Mouse (Mus musculus): ENCODE results near the gene Stx18. TPM values are rescaled to one million over a fixed set of nuclear protein-coding genes. Genes with fewer than 3 reads are reported as not detected.

The Stx18 gene
- polyA plus RNA-seq, 1 experiment from 2014 or later, result 71.4 TPM

- H3K9ac ChIP-seq (replicated peaks; ENCODE audit: low read length), result no peak overlapping the region
- no peaks in the 10 kb centered on the region for H3K36me3 ChIP-seq (replicated peaks; ENCODE audit: control insufficient read depth, insufficient read depth, low read depth, low read length)
- H3K9me3 ChIP-seq (replicated peaks; ENCODE audit: control insufficient read depth, low read length), result no peaks in the 10 kb centered on the region
- DNase-seq (ENCODE audit: low spot score) (no peak), ATAC-seq (replicated peaks; ENCODE audit: insufficient number of reproducible peaks, low FRiP score, low TSS enrichment, low read depth) (no peak)
- no peak overlapping the region for H3K27ac ChIP-seq (replicated peaks; ENCODE audit: low read depth, low read length)
- H3K4me3 ChIP-seq (ENCODE audit: low read depth, low read length), result no peak overlapping the region
- no peaks in the 10 kb centered on the region for H3K27me3 ChIP-seq (ENCODE audit: control insufficient read depth, insufficient read depth, low read length)
- H3K4me2 ChIP-seq (ENCODE audit: low read depth, low read length), result no peak overlapping the region
- no peaks in the 10 kb centered on the region for H3K4me1 ChIP-seq (ENCODE audit: control insufficient read depth, insufficient read depth, low read length)
- 91% methylated on average over 1 of the region's 1 CpGs for WGBS
Measured at GRCm38 (mm10) chr5:38080472-38080871, 41.9 kb downstream of the Stx18 start.

DNA sequence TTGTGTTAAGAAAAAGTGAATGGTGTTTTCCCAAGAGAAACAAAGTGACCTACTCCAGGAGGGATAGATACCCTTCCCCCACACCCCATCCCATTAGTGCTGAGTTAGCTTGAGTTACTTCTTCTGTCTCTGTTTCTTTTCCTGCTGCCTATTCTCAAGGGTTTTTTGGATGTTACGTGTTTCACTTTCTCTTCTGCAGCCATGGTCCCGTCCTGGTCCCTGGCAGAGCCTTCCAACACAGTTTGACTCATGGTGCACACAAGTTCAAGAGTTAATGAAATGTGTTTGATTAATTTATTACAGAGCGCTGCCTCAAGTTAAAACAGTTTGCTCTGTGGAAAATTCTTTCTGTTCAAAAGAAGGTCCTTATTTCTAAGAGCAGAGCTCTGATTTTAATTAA lies 44.0 kb downstream of the Stx18 start:
- Histone ChIP-seq H3K9me3 (replicated peaks; ENCODE audit: control insufficient read depth, low read length) (no peaks in the 10 kb centered on the region), H3K4me2 (ENCODE audit: low read depth, low read length) (no peak overlapping the region; the same call in 1 of the 2 replicates), H3K4me3 (ENCODE audit: low read depth, low read length) (no peak overlapping the region), H3K27ac (replicated peaks; ENCODE audit: low read depth, low read length) (peak overlapping the region; percentile 31; the same call in 1 of the 2 replicates), H3K36me3 (replicated peaks; ENCODE audit: control insufficient read depth, insufficient read depth, low read depth, low read length) (no peaks in the 10 kb centered on the region), H3K4me1 (ENCODE audit: control insufficient read depth, insufficient read depth, low read length) (0 out of 2 replicates have a peak, but pooled peaks cover 3% of the 10 kb centered on the region), H3K9ac (replicated peaks; ENCODE audit: low read length) (no peak overlapping the region), H3K27me3 (ENCODE audit: control insufficient read depth, insufficient read depth, low read length) (no peaks in the 10 kb centered on the region)
- DNase-seq (ENCODE audit: low spot score) (no peak), ATAC-seq (replicated peaks; ENCODE audit: insufficient number of reproducible peaks, low FRiP score, low TSS enrichment, low read depth) (no peak)
- WGBS, result 40% methylated on average over 3 of the region's 3 CpGs

GRCm38 (mm10) chr5:38083362-38083761 lies 44.8 kb downstream of the Stx18 start:
- DNase-seq (ENCODE audit: low spot score) (no peak), ATAC-seq (replicated peaks; ENCODE audit: insufficient number of reproducible peaks, low FRiP score, low TSS enrichment, low read depth) (no peak)
- no peak overlapping the region for H3K4me2 ChIP-seq (ENCODE audit: low read depth, low read length)
- no peak overlapping the region for H3K4me3 ChIP-seq (ENCODE audit: low read depth, low read length)
- no peak overlapping the region for H3K27ac ChIP-seq (replicated peaks; ENCODE audit: low read depth, low read length)
- H3K36me3 ChIP-seq (replicated peaks; ENCODE audit: control insufficient read depth, insufficient read depth, low read depth, low read length), result no peaks in the 10 kb centered on the region
- no peaks in the 10 kb centered on the region for H3K27me3 ChIP-seq (ENCODE audit: control insufficient read depth, insufficient read depth, low read length)
- no peak overlapping the region for H3K9ac ChIP-seq (replicated peaks; ENCODE audit: low read length)
- H3K4me1 ChIP-seq (ENCODE audit: control insufficient read depth, insufficient read depth, low read length), result 0 out of 2 replicates have a peak, but pooled peaks cover 3% of the 10 kb centered on the region
- no peaks in the 10 kb centered on the region for H3K9me3 ChIP-seq (replicated peaks; ENCODE audit: control insufficient read depth, low read length)
- WGBS, result 41% methylated on average over 5 of the region's 5 CpGs

- H3K36me3 ChIP-seq (replicated peaks; ENCODE audit: control insufficient read depth, insufficient read depth, low read depth, low read length), result no peaks in the 10 kb centered on the region
- H3K27me3 ChIP-seq (ENCODE audit: control insufficient read depth, insufficient read depth, low read length), result no peaks in the 10 kb centered on the region
- no peak overlapping the region for H3K4me3 ChIP-seq (ENCODE audit: low read depth, low read length)
- H3K4me1 ChIP-seq (ENCODE audit: control insufficient read depth, insufficient read depth, low read length), result 0 out of 2 replicates have a peak, but pooled peaks cover 3% of the 10 kb centered on the region
- H3K9me3 ChIP-seq (replicated peaks; ENCODE audit: control insufficient read depth, low read length), result no peaks in the 10 kb centered on the region
- 0 out of 2 replicates have a peak overlapping the region, but pooled peaks have one; percentile 35 for H3K27ac ChIP-seq (replicated peaks; ENCODE audit: low read depth, low read length)
- 5% methylated on average over 8 of the region's 8 CpGs for WGBS
- DNase-seq (ENCODE audit: low spot score) (peak; percentile 62), ATAC-seq (replicated peaks; ENCODE audit: insufficient number of reproducible peaks, low FRiP score, low TSS enrichment, low read depth) (no peak)
- no peak overlapping the region for H3K9ac ChIP-seq (replicated peaks; ENCODE audit: low read length)
- no peak overlapping the region for H3K4me2 ChIP-seq (ENCODE audit: low read depth, low read length)
Measured at GRCm38 (mm10) chr5:38084616-38085015, 46.1 kb downstream of the Stx18 start.

DNA sequence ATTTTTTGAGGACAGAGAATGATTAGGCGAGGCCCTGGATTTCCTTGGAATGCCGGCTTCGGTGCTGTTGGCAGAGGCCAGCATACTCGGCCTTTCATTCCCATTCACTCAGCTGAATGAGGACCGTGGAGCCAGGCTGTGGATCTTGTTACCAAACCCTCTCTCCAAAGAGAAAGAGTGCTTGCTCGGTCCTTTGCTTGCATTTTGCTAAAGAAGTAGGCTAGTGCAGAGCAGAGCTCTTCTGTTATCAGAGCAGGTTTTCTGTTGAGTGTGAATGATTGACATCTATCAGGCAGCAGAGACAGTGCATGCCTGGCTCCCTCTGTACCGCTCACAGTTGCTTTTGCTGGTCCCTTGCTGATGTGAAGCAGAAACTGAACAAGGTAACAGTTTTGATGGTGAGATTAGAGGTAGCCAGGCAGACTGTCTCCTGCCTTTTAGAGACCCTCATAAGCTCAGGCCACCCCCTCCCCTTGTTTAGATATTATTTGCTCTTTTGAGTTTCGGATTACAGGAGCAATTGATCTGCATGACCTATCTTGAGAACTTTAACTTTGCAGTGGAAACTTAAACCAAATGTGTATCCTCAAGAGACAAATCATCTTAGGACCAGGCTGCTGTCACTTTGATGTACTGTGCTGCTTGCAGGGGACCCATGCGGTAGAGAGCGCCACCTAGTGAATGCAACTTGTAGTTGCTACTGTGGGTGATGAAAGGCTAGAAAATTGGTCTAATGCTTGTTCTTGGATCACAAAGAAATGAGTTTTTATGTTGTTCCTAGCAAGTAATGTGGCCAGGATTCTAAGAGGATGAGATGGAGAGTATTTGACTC lies 47.2 kb downstream of the Stx18 start:
- no peaks in the 10 kb centered on the region for H3K27me3 ChIP-seq (ENCODE audit: control insufficient read depth, insufficient read depth, low read length)
- H3K4me1 ChIP-seq (ENCODE audit: control insufficient read depth, insufficient read depth, low read length), result 0 out of 2 replicates have a peak, but pooled peaks cover 3% of the 10 kb centered on the region
- H3K4me2 ChIP-seq (ENCODE audit: low read depth, low read length), result 0 out of 2 replicates have a peak overlapping the region, but pooled peaks have one; percentile 6
- DNase-seq (ENCODE audit: low spot score) (peak; percentile 88), ATAC-seq (replicated peaks; ENCODE audit: insufficient number of reproducible peaks, low FRiP score, low TSS enrichment, low read depth) (peak; percentile 71)
- peak overlapping the region; percentile 52; the same call in 1 of the 2 replicates for H3K27ac ChIP-seq (replicated peaks; ENCODE audit: low read depth, low read length)
- H3K4me3 ChIP-seq (ENCODE audit: low read depth, low read length), result no peak overlapping the region
- no peaks in the 10 kb centered on the region for H3K9me3 ChIP-seq (replicated peaks; ENCODE audit: control insufficient read depth, low read length)
- H3K9ac ChIP-seq (replicated peaks; ENCODE audit: low read length), result no peak overlapping the region
- H3K36me3 ChIP-seq (replicated peaks; ENCODE audit: control insufficient read depth, insufficient read depth, low read depth, low read length), result no peaks in the 10 kb centered on the region
- 4% methylated on average over 10 of the region's 10 CpGs for WGBS

GRCm38 (mm10) chr5:38090111-38090510 lies 51.6 kb downstream of the Stx18 start:
- 0 out of 2 replicates have a peak, but pooled peaks cover 3% of the 10 kb centered on the region for H3K4me1 ChIP-seq (ENCODE audit: control insufficient read depth, insufficient read depth, low read length)
- no peak overlapping the region for H3K27ac ChIP-seq (replicated peaks; ENCODE audit: low read depth, low read length)
- no peaks in the 10 kb centered on the region for H3K27me3 ChIP-seq (ENCODE audit: control insufficient read depth, insufficient read depth, low read length)
- no peak for ATAC-seq (replicated peaks; ENCODE audit: insufficient number of reproducible peaks, low FRiP score, low TSS enrichment, low read depth)
- DNase-seq (ENCODE audit: low spot score), result no peak
- no peak overlapping the region for H3K4me2 ChIP-seq (ENCODE audit: low read depth, low read length)
- H3K9me3 ChIP-seq (replicated peaks; ENCODE audit: control insufficient read depth, low read length), result no peaks in the 10 kb centered on the region
- no peak overlapping the region; the same call in 1 of the 2 replicates for H3K9ac ChIP-seq (replicated peaks; ENCODE audit: low read length)
- H3K4me3 ChIP-seq (ENCODE audit: low read depth, low read length), result no peak overlapping the region
- 78% methylated on average over 3 of the region's 3 CpGs for WGBS
- no peaks in the 10 kb centered on the region for H3K36me3 ChIP-seq (replicated peaks; ENCODE audit: control insufficient read depth, insufficient read depth, low read depth, low read length)

DNA sequence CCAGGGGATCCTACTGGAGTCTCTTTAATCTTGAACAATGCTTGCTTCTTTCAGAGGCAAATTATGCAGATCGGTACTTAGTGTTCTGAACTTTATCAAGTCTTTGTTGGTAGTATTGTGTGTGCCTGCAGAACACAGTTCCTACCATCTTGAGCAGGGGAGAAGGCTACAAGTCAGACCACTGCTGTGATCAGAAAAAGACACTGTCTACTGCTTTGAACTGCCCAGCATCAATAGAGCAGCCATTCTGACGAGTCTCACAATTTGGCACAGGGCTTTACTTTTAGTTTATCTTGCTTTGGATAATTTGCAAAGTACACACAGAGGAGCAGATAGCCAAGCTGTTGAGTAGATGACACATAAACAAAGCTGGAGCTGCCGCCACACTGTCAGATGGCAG lies 52.0 kb downstream of the Stx18 start:
- H3K36me3 ChIP-seq (replicated peaks; ENCODE audit: control insufficient read depth, insufficient read depth, low read depth, low read length), result no peaks in the 10 kb centered on the region
- no peak overlapping the region for H3K4me2 ChIP-seq (ENCODE audit: low read depth, low read length)
- H3K4me1 ChIP-seq (ENCODE audit: control insufficient read depth, insufficient read depth, low read length), result 0 out of 2 replicates have a peak, but pooled peaks cover 3% of the 10 kb centered on the region
- WGBS, result 61% methylated on average over 3 of the region's 3 CpGs
- H3K4me3 ChIP-seq (ENCODE audit: low read depth, low read length), result no peak overlapping the region
- no peaks in the 10 kb centered on the region for H3K27me3 ChIP-seq (ENCODE audit: control insufficient read depth, insufficient read depth, low read length)
- no peaks in the 10 kb centered on the region for H3K9me3 ChIP-seq (replicated peaks; ENCODE audit: control insufficient read depth, low read length)
- no peak overlapping the region for H3K27ac ChIP-seq (replicated peaks; ENCODE audit: low read depth, low read length)
- ATAC-seq (replicated peaks; ENCODE audit: insufficient number of reproducible peaks, low FRiP score, low TSS enrichment, low read depth) (no peak), DNase-seq (ENCODE audit: low spot score) (no peak)
- H3K9ac ChIP-seq (replicated peaks; ENCODE audit: low read length), result no peak overlapping the region; the same call in 1 of the 2 replicates

Data from embryonic facial prominence, embryonic 11.5 days (tissue).